Comparison of ENCODE assay signal across 8 mouse cellular contexts in genomic region chr2:121298131-121298530, GRCm38 (mm10). TPM values are rescaled to one million over a fixed set of nuclear protein-coding genes. Genes with fewer than 3 reads are reported as not detected.
DNase-seq lines count a peak whose midpoint lies in the region; ATAC-seq and TF ChIP-seq lines count a peak whose summit lies in the region.

No protein-coding gene starts in this region.

- H3K4me2 ChIP-seq in lung, embryonic 14.5 days: 0 out of 2 replicates have a peak overlapping the region, but pooled peaks have one; percentile 18
- no peak overlapping the region for H3K4me2 ChIP-seq in lung, postnatal 0 days (replicated peaks; ENCODE audit: low read depth, low read length)
- H3K4me2 ChIP-seq in limb, embryonic 12.5 days: peak overlapping the region; percentile 70
- H3K4me2 ChIP-seq in stomach, postnatal 0 days (replicated peaks; ENCODE audit: low read depth): no peak overlapping the region

- H3K4me3 ChIP-seq in lung, embryonic 14.5 days (ENCODE audit: low read depth, low read length): no peak overlapping the region
- no peak overlapping the region for H3K4me3 ChIP-seq in lung, postnatal 0 days (ENCODE audit: low read depth, low read length)
- peak overlapping the region; percentile 51; the same call in 1 of the 2 replicates for H3K4me3 ChIP-seq in forebrain, embryonic 10.5 days
- no peak overlapping the region for H3K4me3 ChIP-seq in limb, embryonic 12.5 days (replicated peaks)
- no peak overlapping the region for H3K4me3 ChIP-seq in stomach, postnatal 0 days (ENCODE audit: low read depth, low read length)

- TF ChIP-seq EP300 in lung, postnatal 0 days (IDR thresholded peaks at IDR 0.05): no peak
- TF ChIP-seq EP300 in stomach, postnatal 0 days (optimal IDR thresholded peaks at IDR 0.05): no peak

- no peaks in the 10 kb centered on the region for H3K9me3 ChIP-seq in lung, embryonic 14.5 days (ENCODE audit: low read depth, low read length)
- H3K9me3 ChIP-seq in lung, postnatal 0 days (ENCODE audit: low read length): no peaks in the 10 kb centered on the region
- H3K9me3 ChIP-seq in forebrain, embryonic 10.5 days: no peaks in the 10 kb centered on the region
- no peaks in the 10 kb centered on the region for H3K9me3 ChIP-seq in limb, embryonic 12.5 days
- no peaks in the 10 kb centered on the region for H3K9me3 ChIP-seq in stomach, postnatal 0 days (ENCODE audit: control insufficient read depth, low read length)

- no peak overlapping the region for H3K9ac ChIP-seq in lung, embryonic 14.5 days
- no peak overlapping the region for H3K9ac ChIP-seq in lung, postnatal 0 days (replicated peaks; ENCODE audit: low read depth)
- H3K9ac ChIP-seq in limb, embryonic 12.5 days (replicated peaks): no peak overlapping the region
- no peak overlapping the region for H3K9ac ChIP-seq in stomach, postnatal 0 days (ENCODE audit: low read length)

- DNase-seq in lung, embryonic 14.5 days: peak; percentile 24
- no peak for DNase-seq in lung, postnatal 0 days (ENCODE audit: low spot score)
- DNase-seq in forebrain, embryonic 10.5 days (ENCODE audit: extremely low spot score, low spot score): no peak
- peak; percentile 55 for DNase-seq in stomach, postnatal 0 days (ENCODE audit: low spot score)
- DNase-seq in adrenal gland, postnatal 14 days: no peak
- DNase-seq in ovary, postnatal 14 days (ENCODE audit: low spot score): no peak
- DNase-seq in heart, adult 8-10 months (ENCODE audit: low spot score): no peak

- 0 out of 2 replicates have a peak, but pooled peaks cover 3% of the 10 kb centered on the region for H3K36me3 ChIP-seq in lung, embryonic 14.5 days (ENCODE audit: insufficient read depth)
- H3K36me3 ChIP-seq in lung, postnatal 0 days (ENCODE audit: insufficient read depth, low read length): no peaks in the 10 kb centered on the region
- peaks cover 47% of the 10 kb centered on the region for H3K36me3 ChIP-seq in forebrain, embryonic 10.5 days (replicated peaks)
- peaks cover 13% of the 10 kb centered on the region for H3K36me3 ChIP-seq in limb, embryonic 12.5 days
- no peaks in the 10 kb centered on the region for H3K36me3 ChIP-seq in stomach, postnatal 0 days (ENCODE audit: control insufficient read depth, insufficient read depth, low read length)

- H3K27me3 ChIP-seq in lung, embryonic 14.5 days (ENCODE audit: insufficient read depth, low read length): peaks cover 17% of the 10 kb centered on the region; the same call in 1 of the 2 replicates
- H3K27me3 ChIP-seq in lung, postnatal 0 days (replicated peaks; ENCODE audit: insufficient read depth, low read length): no peaks in the 10 kb centered on the region
- peaks cover 72% of the 10 kb centered on the region for H3K27me3 ChIP-seq in forebrain, embryonic 10.5 days (ENCODE audit: poor library complexity, severe bottlenecking)
- H3K27me3 ChIP-seq in limb, embryonic 12.5 days: peaks cover 86% of the 10 kb centered on the region
- no peaks in the 10 kb centered on the region for H3K27me3 ChIP-seq in stomach, postnatal 0 days (ENCODE audit: control insufficient read depth, insufficient read depth, low read length)

- no peak overlapping the region for H3K27ac ChIP-seq in lung, embryonic 14.5 days (ENCODE audit: low read depth)
- H3K27ac ChIP-seq in lung, postnatal 0 days (ENCODE audit: low read length): no peak overlapping the region
- peak overlapping the region; percentile 68 for H3K27ac ChIP-seq in forebrain, embryonic 10.5 days
- H3K27ac ChIP-seq in limb, embryonic 12.5 days: no peak overlapping the region
- H3K27ac ChIP-seq in stomach, postnatal 0 days (replicated peaks): no peak overlapping the region

- 9% methylated on average over 8 of the region's 8 CpGs for WGBS in lung, embryonic 14.5 days
- 14% methylated on average over 8 of the region's 8 CpGs for WGBS in lung, postnatal 0 days
- WGBS in forebrain, embryonic 10.5 days: 4% methylated on average over 8 of the region's 8 CpGs
- WGBS in limb, embryonic 12.5 days: 4% methylated on average over 8 of the region's 8 CpGs
- 17% methylated on average over 7 of the region's 8 CpGs for WGBS in stomach, postnatal 0 days

- no peak for ATAC-seq in lung, embryonic 14.5 days (ENCODE audit: insufficient read depth)
- ATAC-seq in lung, postnatal 0 days: no peak
- no peak for ATAC-seq in limb, embryonic 12.5 days (ENCODE audit: insufficient number of reproducible peaks, insufficient read depth, low FRiP score, low TSS enrichment, low read depth)
- peak; percentile 41; the same call in 1 of the 2 replicates for ATAC-seq in stomach, postnatal 0 days (ENCODE audit: low FRiP score, low TSS enrichment)

- peaks cover 17% of the 10 kb centered on the region for H3K4me1 ChIP-seq in lung, embryonic 14.5 days (ENCODE audit: insufficient read depth)
- peaks cover 7% of the 10 kb centered on the region; the same call in 1 of the 2 replicates for H3K4me1 ChIP-seq in lung, postnatal 0 days (ENCODE audit: insufficient read depth, low read depth, low read length)
- H3K4me1 ChIP-seq in forebrain, embryonic 10.5 days: peaks cover 53% of the 10 kb centered on the region
- peaks cover 50% of the 10 kb centered on the region for H3K4me1 ChIP-seq in limb, embryonic 12.5 days (replicated peaks)
- H3K4me1 ChIP-seq in stomach, postnatal 0 days (replicated peaks; ENCODE audit: control insufficient read depth, insufficient read depth): peaks cover 7% of the 10 kb centered on the region; the same call in 1 of the 2 replicates

- TF ChIP-seq CTCF in lung, embryonic 14.5 days (IDR thresholded peaks at IDR 0.05; ENCODE audit: low read depth): no peak
- TF ChIP-seq CTCF in lung, postnatal 0 days (IDR thresholded peaks at IDR 0.05): no peak
- no peak for TF ChIP-seq CTCF in stomach, postnatal 0 days (IDR thresholded peaks at IDR 0.05; ENCODE audit: low read depth)

RNA-seq across cellular contexts. Expression of gene Map1a, which starts 8.7 kb away (rescaled TPM):
- 5.5 and 5.7 TPM in 2 replicates for polyA plus RNA-seq in lung, embryonic 14.5 days (2014; fragmentation: Nextera tagmentation; extraction: Ambion mirVana)
- polyA plus RNA-seq in lung, postnatal 0 days (2015; fragmentation: Nextera tagmentation; extraction: Ambion mirVana): 1.3 and 1.9 TPM in 2 replicates
- polyA plus RNA-seq in forebrain, embryonic 10.5 days (2016; fragmentation: Nextera tagmentation; extraction: Ambion mirVana): 6.5 and 6.6 TPM in 2 replicates
- 2.5 and 3.0 TPM in 2 replicates for polyA plus RNA-seq in limb, embryonic 12.5 days (2016; fragmentation: Nextera tagmentation; extraction: Ambion mirVana)
- 1.3 and 2.1 TPM in 2 replicates for polyA plus RNA-seq in stomach, postnatal 0 days (2015; fragmentation: Nextera tagmentation; extraction: Ambion mirVana)
- 5.1 and 12.0 TPM in 2 replicates for total RNA-seq in adrenal gland, postnatal 14 days (2021)
- total RNA-seq in heart, adult 8-10 months (2022): 1 to 10 TPM; 4.7 to 6.0 (median 5.2) TPM

RNA-seq across cellular contexts. Expression of gene Trp53bp1, which starts 26.9 kb away (rescaled TPM):
- 55.5 and 73.6 TPM in 2 replicates for polyA plus RNA-seq in lung, embryonic 14.5 days (2014; fragmentation: Nextera tagmentation; extraction: Ambion mirVana)
- 9.8 and 16.6 TPM in 2 replicates for polyA plus RNA-seq in lung, postnatal 0 days (2015; fragmentation: Nextera tagmentation; extraction: Ambion mirVana)
- 134 and 144 TPM in 2 replicates for polyA plus RNA-seq in forebrain, embryonic 10.5 days (2016; fragmentation: Nextera tagmentation; extraction: Ambion mirVana)
- 132 and 136 TPM in 2 replicates for polyA plus RNA-seq in limb, embryonic 12.5 days (2016; fragmentation: Nextera tagmentation; extraction: Ambion mirVana)
- polyA plus RNA-seq in stomach, postnatal 0 days (2015; fragmentation: Nextera tagmentation; extraction: Ambion mirVana): 9.6 and 10.6 TPM in 2 replicates
- total RNA-seq in adrenal gland, postnatal 14 days (2021): 58.6 and 59.9 TPM in 2 replicates
- 10 to 100 TPM; 30.3 to 39.2 (median 33.5) TPM for total RNA-seq in heart, adult 8-10 months (2022)

RNA-seq across cellular contexts. Expression of gene Ppip5k1, which starts 57.1 kb away (rescaled TPM):
- 10.5 and 10.8 TPM in 2 replicates for polyA plus RNA-seq in lung, embryonic 14.5 days (2014; fragmentation: Nextera tagmentation; extraction: Ambion mirVana)
- 9.7 and 11.1 TPM in 2 replicates for polyA plus RNA-seq in lung, postnatal 0 days (2015; fragmentation: Nextera tagmentation; extraction: Ambion mirVana)
- polyA plus RNA-seq in forebrain, embryonic 10.5 days (2016; fragmentation: Nextera tagmentation; extraction: Ambion mirVana): 10.1 and 11.0 TPM in 2 replicates
- 7.6 and 9.9 TPM in 2 replicates for polyA plus RNA-seq in limb, embryonic 12.5 days (2016; fragmentation: Nextera tagmentation; extraction: Ambion mirVana)
- polyA plus RNA-seq in stomach, postnatal 0 days (2015; fragmentation: Nextera tagmentation; extraction: Ambion mirVana): 13.9 and 14.1 TPM in 2 replicates
- 51.8 and 51.9 TPM in 2 replicates for total RNA-seq in adrenal gland, postnatal 14 days (2021)
- 100 to 1,000 TPM in 3 of 4 experiments, 10 to 100 TPM in 1; 88.4 to 110 (median 104) TPM for total RNA-seq in heart, adult 8-10 months (2022)

RNA-seq across cellular contexts. Expression of gene Ckmt1, which starts 59.4 kb away (rescaled TPM):
- 0.75 and 1.4 TPM in 2 replicates for polyA plus RNA-seq in lung, embryonic 14.5 days (2014; fragmentation: Nextera tagmentation; extraction: Ambion mirVana)
- 35.1 and 37.3 TPM in 2 replicates for polyA plus RNA-seq in lung, postnatal 0 days (2015; fragmentation: Nextera tagmentation; extraction: Ambion mirVana)
- 2.2 and 3.9 TPM in 2 replicates for polyA plus RNA-seq in forebrain, embryonic 10.5 days (2016; fragmentation: Nextera tagmentation; extraction: Ambion mirVana)
- polyA plus RNA-seq in limb, embryonic 12.5 days (2016; fragmentation: Nextera tagmentation; extraction: Ambion mirVana): 1.6 and 2.1 TPM in 2 replicates
- 625 and 652 TPM in 2 replicates for polyA plus RNA-seq in stomach, postnatal 0 days (2015; fragmentation: Nextera tagmentation; extraction: Ambion mirVana)
- total RNA-seq in adrenal gland, postnatal 14 days (2021): 5.3 and 8.2 TPM in 2 replicates
- 1 to 10 TPM; 1.3 to 2.9 (median 2.2) TPM for total RNA-seq in heart, adult 8-10 months (2022)

Comparison
In these comparisons a context has a peak if more than half of its experiments do, and no peak if none do; other contexts are left out.
1. DNase-seq: peak in lung, embryonic 14.5 days (single experiment) and stomach, postnatal 0 days (single experiment); none in lung, postnatal 0 days (single experiment), forebrain, embryonic 10.5 days (single experiment), adrenal gland, postnatal 14 days (single experiment), ovary, postnatal 14 days (single experiment) and heart, adult 8-10 months (single experiment).
2. H3K4me2 ChIP-seq: peak in lung, embryonic 14.5 days (single experiment) and limb, embryonic 12.5 days (single experiment); none in lung, postnatal 0 days (single experiment) and stomach, postnatal 0 days (single experiment).